Mouse (Mus musculus): ENCODE data around the gene Hist1h4h.

DNA sequence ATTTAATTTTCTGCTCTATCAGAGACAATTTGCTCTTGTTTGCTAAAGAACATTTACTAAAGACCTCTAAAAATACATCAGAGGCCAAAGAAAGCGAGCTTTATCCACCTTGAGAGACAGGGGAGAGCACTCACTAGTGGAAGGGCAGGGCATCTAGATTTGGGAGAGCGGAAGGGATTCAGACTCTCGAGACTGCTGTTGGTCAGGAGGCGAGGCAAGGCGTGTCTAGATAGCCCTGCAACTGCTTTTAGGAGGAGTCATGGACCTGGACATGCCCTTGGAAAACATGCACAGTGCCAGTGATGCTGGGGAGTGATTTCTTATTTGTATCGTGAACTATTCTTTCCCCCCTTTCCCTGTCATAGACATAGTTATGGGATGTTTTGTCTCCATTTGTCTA lies 35.3 kb upstream of the Hist1h4h start:
- TF ChIP-seq CTCF (IDR thresholded peaks at IDR 0.05; ENCODE audit: low read depth) (no peak), EP300 (IDR thresholded peaks at IDR 0.05; ENCODE audit: low read depth) (no peak)
